Mouse (Mus musculus) heart, postnatal 0 days (tissue): ENCODE measurements around the gene Gm10318. TPM values are rescaled to one million over a fixed set of nuclear protein-coding genes. Genes with fewer than 3 reads are reported as not detected.

Source experiments
- ATAC-seq: fragments of 200-750 bp; cut with Nextera tagmentation; 2 replicates; pipeline ENCODE4 v1.8.0; 2017; ENCODE audit warnings: low read depth, moderate number of reproducible peaks, moderate library complexity; ENCODE audit not compliant: insufficient read depth
- DNase-seq: peaks from one replicate; pipeline ENCODE4 v3.0.0-alpha.2; 2016; ENCODE audit warnings: low spot score
- H3K27ac ChIP-seq: fragments of 300-500 bp; sonication (generic); 2 replicates; pipeline ENCODE4 v1.5.1; 2014; ENCODE audit warnings: low read depth, mild to moderate bottlenecking
- H3K27me3 ChIP-seq: fragments of 300-500 bp; sonication (generic); 2 replicates; pipeline ENCODE4 v1.6.1; 2014; ENCODE audit warnings: low read length, mixed read lengths; ENCODE audit not compliant: control insufficient read depth, insufficient read depth
- H3K36me3 ChIP-seq: fragments of 300-500 bp; sonication (generic); replicated peaks from 2 replicates; pipeline ENCODE4 v1.6.1; 2014; ENCODE audit warnings: low read length, mixed read lengths; ENCODE audit not compliant: control insufficient read depth, insufficient read depth
- H3K4me1 ChIP-seq: fragments of 300-500 bp; sonication (generic); 2 replicates; pipeline ENCODE4 v1.6.1; 2014; ENCODE audit warnings: antibody characterized with exemption; ENCODE audit not compliant: control insufficient read depth, insufficient read depth
- H3K4me2 ChIP-seq: fragments of 300-500 bp; sonication (generic); 2 replicates; pipeline ENCODE4 v1.6.1; 2014; ENCODE audit warnings: low read depth, mild to moderate bottlenecking, low read length, moderate library complexity
- H3K4me3 ChIP-seq: fragments of 300-500 bp; sonication (generic); 2 replicates; pipeline ENCODE4 v1.5.1; 2014; ENCODE audit warnings: low read depth, low read length
- H3K9ac ChIP-seq: fragments of 300-500 bp; sonication (generic); replicated peaks from 2 replicates; pipeline ENCODE4 v1.6.1; 2014; ENCODE audit warnings: low read depth, low read length, mixed read lengths
- H3K9me3 ChIP-seq: fragments of 300-500 bp; sonication (generic); replicated peaks from 2 replicates; pipeline ENCODE4 v1.6.1; 2016; ENCODE audit warnings: low read length; ENCODE audit not compliant: control insufficient read depth
- CTCF ChIP-seq: IDR thresholded peaks from 2 replicates; pipeline ENCODE4 v1.5.1; 2016; ENCODE audit warnings: antibody characterized with exemption, control low read depth, low read depth
- EP300 ChIP-seq: IDR thresholded peaks from 2 replicates; pipeline ENCODE4 v1.6.1; 2016; ENCODE audit warnings: antibody characterized with exemption, low read depth
- WGBS: fragments of 180-500 bp; shearing (Covaris S2); extraction: QIAGEN DNeasy Blood & Tissue Kit; methylation state at CpG from one replicate; pipeline ENCODE4 v1.1.7; 2014; 5-methylcytosine and 5-hydroxymethylcytosine counted together
- polyA plus RNA-seq: library from polyadenylated mRNA; unstranded; fragments of >200 nt; fragmentation: Nextera tagmentation; extraction: Ambion mirVana; gene quantifications from 2 replicates; pipeline ENCODE4 v1.2.1, GENCODE M21; 2015
- total RNA-seq: library from RNA; depleted of rRNA; stranded (reverse); fragments of >200 nt; gene quantifications from 2 replicates; pipeline ENCODE4 v1.2.3, GENCODE M21; 2014; ENCODE audit warnings: low replicate concordance

Gm10318 gene
- total and polyA plus RNA-seq, 2 experiments from 2014 or later: not detected

- H3K4me1 ChIP-seq: no peaks in the 10 kb centered on the region
- no peaks in the 10 kb centered on the region for H3K27me3 ChIP-seq
- ATAC-seq (no peak), DNase-seq (no peak)
- H3K9ac ChIP-seq: no peak overlapping the region
- 32% methylated on average over 5 of the region's 5 CpGs for WGBS
- H3K36me3 ChIP-seq: no peaks in the 10 kb centered on the region
- TF ChIP-seq CTCF (no peak), EP300 (no peak)
- H3K9me3 ChIP-seq: no peaks in the 10 kb centered on the region
- no peak overlapping the region for H3K27ac ChIP-seq
- no peak overlapping the region for H3K4me3 ChIP-seq
- H3K4me2 ChIP-seq: no peak overlapping the region
Observed at GRCm38 (mm10) chr10:77895562-77895961, 42.9 kb downstream of the Gm10318 start.

GRCm38 (mm10) chr10:77900126-77900525 lies 47.5 kb downstream of the Gm10318 start:
- TF ChIP-seq CTCF: no peak
- TF ChIP-seq EP300: no peak
- DNase-seq (no peak), ATAC-seq (no peak)
- Histone ChIP-seq H3K9ac (no peak overlapping the region), H3K27me3 (peaks cover 24% of the 10 kb centered on the region), H3K27ac (no peak overlapping the region), H3K4me1 (0 out of 2 replicates have a peak, but pooled peaks cover 6% of the 10 kb centered on the region), H3K4me3 (no peak overlapping the region), H3K9me3 (0 out of 2 replicates have a peak, but pooled peaks cover 4% of the 10 kb centered on the region), H3K36me3 (no peaks in the 10 kb centered on the region), H3K4me2 (no peak overlapping the region)
- 82% methylated on average over 7 of the region's 7 CpGs for WGBS

- Histone ChIP-seq H3K4me1 (0 out of 2 replicates have a peak, but pooled peaks cover 6% of the 10 kb centered on the region), H3K36me3 (no peaks in the 10 kb centered on the region), H3K9me3 (0 out of 2 replicates have a peak, but pooled peaks cover 8% of the 10 kb centered on the region), H3K9ac (no peak overlapping the region), H3K4me3 (no peak overlapping the region), H3K4me2 (no peak overlapping the region), H3K27me3 (peaks cover 24% of the 10 kb centered on the region), H3K27ac (no peak overlapping the region)
- TF ChIP-seq CTCF: no peak
- no peak for TF ChIP-seq EP300
- ATAC-seq (no peak), DNase-seq (no peak)
- 82% methylated on average over 27 of the region's 27 CpGs for WGBS
Observed at GRCm38 (mm10) chr10:77900903-77901818, 48.5 kb downstream of the Gm10318 start.

GRCm38 (mm10) chr10:77901871-77902210 lies 49.2 kb downstream of the Gm10318 start:
- DNase-seq: no peak
- TF ChIP-seq CTCF (no peak), EP300 (no peak)
- peak; percentile 32; the same call in 1 of the 2 replicates for ATAC-seq

GRCm38 (mm10) chr10:77902211-77902893 lies 49.7 kb downstream of the Gm10318 start, which contains the start of gene Lrrc3:
Gene Lrrc3 (minus strand): TSS chr10:77902536.
- H3K36me3 ChIP-seq: no peaks in the 10 kb centered on the region
- under 1% methylated on average over 39 of the region's 46 CpGs for WGBS
- ATAC-seq: peak; percentile 64

More at GRCm38 (mm10) chr10:77901871-77902210, 49.2 kb downstream of the Gm10318 start:
- 0 out of 2 replicates have a peak, but pooled peaks cover 8% of the 10 kb centered on the region for H3K9me3 ChIP-seq
- WGBS: 5% methylated on average over 14 of the region's 14 CpGs
- H3K27ac ChIP-seq: no peak overlapping the region
- no peaks in the 10 kb centered on the region for H3K36me3 ChIP-seq
- 0 out of 2 replicates have a peak, but pooled peaks cover 6% of the 10 kb centered on the region for H3K4me1 ChIP-seq
- H3K9ac ChIP-seq: peak overlapping the region; percentile 37
- H3K4me2 ChIP-seq: peak overlapping the region; percentile 98
- peak overlapping the region; percentile 59 for H3K4me3 ChIP-seq
- H3K27me3 ChIP-seq: peaks cover 24% of the 10 kb centered on the region

More at GRCm38 (mm10) chr10:77902211-77902893, 49.7 kb downstream of the Gm10318 start, which contains the start of gene Lrrc3:
- Histone ChIP-seq H3K4me3 (peak within 1 kb of the TSS; percentile 59), H3K4me1 (0 out of 2 replicates have a peak, but pooled peaks cover 6% of the 10 kb centered on the region), H3K9ac (peak within 1 kb of the TSS; percentile 37), H3K27me3 (peaks cover 24% of the 10 kb centered on the region), H3K4me2 (peak within 1 kb of the TSS; percentile 98), H3K27ac (no peak within 1 kb of the TSS), H3K9me3 (0 out of 2 replicates have a peak, but pooled peaks cover 8% of the 10 kb centered on the region)
- no peak; the same call in 1 of the 2 replicates for TF ChIP-seq CTCF
- no peak for TF ChIP-seq EP300
- peak; percentile 22 for DNase-seq
